Mouse (Mus musculus): ENCODE results near the gene Tor1b. TPM values are rescaled to one million over a fixed set of nuclear protein-coding genes. Genes with fewer than 3 reads are reported as not detected.
"Not testable (repeated sequence)": the region's sequence is repeated elsewhere in the genome, so short reads cannot be mapped to it uniquely, and the experiment has no call there.

Tor1b gene
- polyA plus RNA-seq, 2 experiments from 2014 or later: 18.1 to 19.9 TPM

DNA sequence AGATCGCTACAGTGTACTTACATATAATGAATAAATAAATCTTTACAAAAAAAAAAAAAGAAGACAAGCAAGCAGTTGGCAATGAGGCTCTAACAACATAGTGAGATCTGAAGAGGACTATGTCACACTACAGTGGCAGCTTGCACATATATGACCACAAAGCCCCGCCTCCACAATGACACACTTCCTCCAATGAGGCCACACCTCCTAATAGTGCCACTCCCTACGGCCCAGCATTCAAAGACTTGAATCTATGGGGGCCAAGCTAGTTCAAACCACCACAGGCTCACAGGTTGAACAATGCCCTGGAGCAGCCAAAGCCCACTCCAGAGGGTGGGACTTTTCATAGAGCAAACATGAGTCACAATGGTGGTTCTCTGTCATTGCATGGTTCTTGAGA is 20.8 kb upstream of the Tor1b start:
- ATAC-seq: no peak

GRCm38 (mm10) chr2:30933032-30933431 is 19.7 kb upstream of the Tor1b start:
- no peak for ATAC-seq

DNA sequence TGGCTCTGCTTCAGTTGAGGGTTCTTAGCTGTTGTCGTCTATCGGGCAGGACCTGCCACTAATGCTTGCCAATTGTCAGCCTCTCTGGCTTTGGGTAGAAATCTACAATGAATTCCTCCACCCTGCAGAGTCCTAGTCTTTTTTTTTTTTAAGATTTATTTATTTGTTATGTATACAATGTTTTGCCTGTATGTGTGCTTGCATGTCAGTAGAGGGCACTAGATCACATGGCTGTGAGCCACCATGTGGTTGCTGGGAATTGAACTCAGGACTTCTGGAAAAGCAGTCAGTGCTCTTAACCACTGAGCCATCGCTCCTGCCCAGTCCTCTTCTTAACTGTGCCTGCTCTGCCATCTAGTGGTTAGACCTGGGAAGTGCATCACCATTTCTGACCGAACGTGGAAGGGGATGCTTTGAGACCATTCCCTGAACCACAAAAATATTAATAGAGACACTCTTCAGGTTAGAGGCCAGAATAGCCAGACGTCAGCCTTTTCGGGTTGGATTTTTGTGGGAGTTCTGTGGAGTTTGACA is 18.8 kb upstream of the Tor1b start:
- peak; percentile 40 for ATAC-seq

DNA sequence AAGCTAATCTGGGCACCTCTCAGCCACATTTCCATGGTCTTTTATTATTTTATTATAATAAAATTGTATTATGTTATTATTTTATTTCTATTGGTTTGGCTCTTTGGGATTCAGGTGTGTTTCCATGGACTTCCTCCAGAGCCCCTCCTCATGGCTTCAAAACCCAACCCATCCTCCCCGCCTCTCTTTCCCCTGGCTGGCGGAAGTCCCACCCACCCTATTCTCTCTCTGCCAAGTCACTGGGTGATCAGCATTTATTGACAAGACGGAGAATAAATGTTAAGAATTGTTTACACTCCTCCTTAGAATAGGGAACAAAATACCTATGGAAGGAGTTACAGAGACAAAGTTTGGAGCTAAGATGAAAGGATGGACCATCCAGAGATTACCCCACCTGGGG is 16.0 kb upstream of the Tor1b start:
- no peak for ATAC-seq

GRCm38 (mm10) chr2:30937731-30938130 is 15.0 kb upstream of the Tor1b start:
- ATAC-seq: no peak

- no peak for ATAC-seq
These were observed 14.2 kb upstream of the Tor1b start for GRCm38 (mm10) chr2:30938574-30938991.

GRCm38 (mm10) chr2:30941586-30941985 is 11.2 kb upstream of the Tor1b start:
- ATAC-seq: no peak

GRCm38 (mm10) chr2:30942116-30942515 is 10.6 kb upstream of the Tor1b start:
- ATAC-seq: not testable (repeated sequence)

- ATAC-seq: peak; percentile 95
These were observed 10.2 kb upstream of the Tor1b start for GRCm38 (mm10) chr2:30942603-30943011.

- no peak for ATAC-seq
These were observed 319 bp upstream of the Tor1b start for GRCm38 (mm10) chr2:30952457-30952823.

- no peak for ATAC-seq
These were observed 2.0 kb downstream of the Tor1b start for GRCm38 (mm10) chr2:30954797-30955196.

DNA sequence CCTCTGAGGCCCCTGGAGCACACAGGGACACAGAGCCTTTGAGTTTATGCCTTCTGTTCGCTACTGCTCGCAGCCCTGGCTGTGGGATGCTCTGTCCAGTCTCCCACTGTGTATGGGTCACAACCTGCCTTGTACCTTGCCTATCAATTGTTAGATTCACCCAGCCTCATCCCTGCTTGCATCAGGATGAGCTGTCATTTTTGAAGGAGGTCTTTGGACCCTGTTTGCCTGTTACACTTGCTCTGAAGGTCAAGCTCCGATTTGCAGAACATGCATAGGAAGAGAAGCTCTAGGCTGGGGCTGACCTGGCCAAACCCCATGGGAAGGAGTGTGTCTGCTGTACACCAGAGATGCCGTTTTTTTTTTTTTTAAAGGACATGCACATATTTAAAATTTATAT is 4.8 kb downstream of the Tor1b start:
- ATAC-seq: no peak

- no peak for ATAC-seq
These were observed 6.0 kb downstream of the Tor1b start for GRCm38 (mm10) chr2:30958726-30959125.

- ATAC-seq: no peak
These were observed 7.1 kb downstream of the Tor1b start for GRCm38 (mm10) chr2:30959856-30960255.

DNA sequence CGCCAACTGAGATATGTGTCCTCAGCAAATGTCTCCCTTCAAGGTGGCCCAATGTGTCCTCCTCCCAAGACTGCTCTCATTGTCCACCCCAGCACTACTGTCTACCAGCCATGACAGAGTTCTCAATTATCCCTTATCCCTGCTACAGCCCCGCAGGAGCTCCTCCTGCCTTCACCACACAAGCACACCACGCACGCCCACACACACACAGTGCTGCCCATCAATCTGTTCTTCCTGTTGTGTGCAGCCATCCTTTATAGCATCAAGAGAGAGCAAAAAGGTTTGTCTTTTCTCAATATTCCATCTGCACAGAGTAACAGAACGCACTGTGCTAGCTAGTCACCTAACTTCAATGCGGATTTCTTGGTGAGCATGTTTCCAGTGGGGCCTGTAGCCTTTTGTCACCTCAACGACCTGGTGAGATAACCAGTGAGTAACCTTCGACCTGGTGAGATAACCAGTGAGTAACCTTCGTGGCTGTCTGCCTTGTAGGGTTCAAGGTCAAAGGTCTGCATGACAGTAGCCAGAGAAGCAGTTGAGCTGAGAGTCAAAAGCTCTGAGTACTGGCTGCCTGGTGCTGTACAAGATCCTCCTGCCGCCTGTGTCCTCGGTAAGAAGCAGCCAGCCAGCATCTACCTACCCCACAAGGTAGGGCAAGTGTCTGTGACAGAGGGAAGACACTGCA is 10.0 kb downstream of the Tor1b start:
- no peak for ATAC-seq

GRCm38 (mm10) chr2:30965627-30966026 is 12.9 kb downstream of the Tor1b start:
- ATAC-seq: no peak

GRCm38 (mm10) chr2:30966826-30967225 is 14.1 kb downstream of the Tor1b start:
- peak; percentile 27 for ATAC-seq

DNA sequence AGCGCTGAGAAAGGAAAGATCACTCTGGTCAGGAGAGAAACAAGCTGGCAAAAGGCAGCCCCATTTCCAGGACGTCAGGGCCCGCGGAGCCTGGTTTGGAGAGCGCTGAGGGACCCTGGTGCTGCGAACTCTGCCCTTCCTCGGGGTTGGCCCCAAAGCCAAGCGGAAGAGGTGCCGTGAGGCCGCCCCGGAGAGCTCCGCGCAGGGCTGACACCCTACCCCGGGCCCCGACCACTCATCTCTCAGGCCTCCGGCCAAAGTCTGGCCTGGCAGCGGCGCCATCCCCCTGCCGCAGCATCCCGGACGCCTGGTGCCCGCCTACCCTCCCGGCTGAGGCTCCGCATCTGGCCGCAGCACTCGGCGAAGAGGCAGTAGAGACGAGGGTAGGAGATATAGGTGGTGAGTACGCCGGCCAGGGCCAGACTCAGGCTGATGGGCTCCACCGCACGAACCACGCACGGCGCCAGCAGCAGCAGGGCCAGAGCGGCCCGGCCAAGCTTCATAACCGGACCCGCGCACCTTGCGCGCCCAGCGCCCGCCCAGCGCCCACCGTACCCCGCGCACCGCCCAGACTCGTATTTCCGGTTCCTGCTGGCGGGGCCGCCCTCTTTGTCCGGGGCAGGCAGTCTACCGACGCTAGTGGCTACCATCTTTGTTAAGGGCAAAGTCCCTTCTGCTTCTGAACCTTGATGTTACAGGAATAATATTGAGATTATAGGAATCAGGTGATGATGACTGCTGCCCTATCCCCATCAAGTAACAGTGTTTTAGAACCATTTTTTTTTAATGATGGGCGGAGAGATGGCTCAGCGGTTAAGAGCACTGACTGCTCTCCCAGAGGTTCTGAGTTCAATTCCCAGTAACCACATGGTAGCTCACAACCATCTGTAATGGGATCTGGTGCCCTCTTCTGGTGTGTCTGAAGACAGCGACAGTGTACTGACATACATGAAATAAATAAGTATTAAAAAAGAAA is 14.9 kb downstream of the Tor1b start, which contains the start of gene Tor1a:
TSS of gene Tor1a (minus strand) at position 582 of the 976 bp plus-strand sequence.
- ATAC-seq: peak; percentile 85

- peak; percentile 97 for ATAC-seq
These were observed 29.2 kb downstream of the Tor1b start, which contains the start of the genes BC005624 and Usp20 for GRCm38 (mm10) chr2:30981790-30982513. TSS of gene BC005624 (minus strand) at chr2:30982201. TSS of gene Usp20 (plus strand) at chr2:30982279.

GRCm38 (mm10) chr2:30983024-30983423 is 30.3 kb downstream of the Tor1b start:
- no peak for ATAC-seq

DNA sequence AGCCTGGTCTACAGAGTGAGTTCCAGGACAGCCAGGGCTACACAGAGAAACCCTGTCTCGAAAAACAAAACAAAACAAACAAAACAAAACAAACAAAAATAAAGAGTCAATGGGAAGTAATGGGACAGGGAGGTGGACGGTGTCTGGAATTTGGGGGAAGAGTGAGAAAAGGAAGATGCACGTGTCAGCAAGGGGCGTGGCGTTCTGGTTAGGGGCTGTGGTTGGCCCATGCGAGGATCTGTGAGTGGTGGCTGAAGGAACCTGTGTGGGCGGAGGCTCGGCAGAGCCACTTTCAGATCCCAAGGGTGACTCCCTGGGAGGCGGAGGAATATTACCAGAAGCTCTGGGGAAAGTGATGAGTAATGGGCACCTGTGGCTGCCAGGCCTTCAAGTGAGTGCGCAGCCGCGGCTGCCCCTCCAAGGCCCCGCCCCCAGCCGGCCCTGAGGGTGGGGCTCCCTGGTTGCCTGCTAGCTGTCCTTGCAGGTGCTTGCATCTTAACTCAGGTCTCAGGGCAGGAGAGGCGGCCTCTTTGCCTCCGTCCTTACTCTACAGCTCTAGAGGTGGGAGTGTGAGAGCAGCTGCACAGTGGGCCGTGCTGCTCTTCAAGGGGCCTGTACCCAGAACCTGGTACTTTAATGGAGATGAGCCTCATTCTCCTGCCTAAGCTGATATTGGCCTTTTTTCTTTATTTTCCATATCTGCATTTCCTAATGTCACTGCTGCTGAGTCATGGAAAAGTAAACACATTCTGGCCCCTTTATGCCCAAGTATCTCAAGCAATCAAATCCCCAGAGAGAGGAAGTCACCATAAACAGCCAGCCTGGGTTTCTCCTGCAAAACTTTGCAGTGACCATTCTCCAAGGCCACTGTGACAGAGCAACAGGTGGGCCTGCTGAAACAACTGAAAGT is 32.6 kb downstream of the Tor1b start:
- ATAC-seq: no peak
